Mouse (Mus musculus) midbrain, embryonic 11.5 days (tissue): ENCODE measurements at regions not wholly inside any gene's neighbourhood (a gene's known extent, or its start where the extent isn't known, plus 50 kb on each side); places are given as distances from the start of the nearest gene placed in this dataset.
A peak's percentile ranks its signal among the peaks of the same experiment; 100 is the strongest.

Experiments
- ATAC-seq: fragments of 200-750 bp; cut with Nextera tagmentation; 2 replicates; pipeline ENCODE4 v1.8.0; 2017; ENCODE audit warnings: moderate TSS enrichment, moderate library complexity; ENCODE audit not compliant: low FRiP score
- DNase-seq: peaks from one replicate; pipeline ENCODE4 v3.0.0; 2015; ENCODE audit warnings: low spot score; ENCODE audit errors: missing footprints
- H3K27ac ChIP-seq: fragments of 300-500 bp; sonication (generic); 2 replicates; pipeline ENCODE4 v1.5.1; 2014; ENCODE audit warnings: low read depth, low read length
- H3K27me3 ChIP-seq: fragments of 300-500 bp; sonication (generic); 2 replicates; pipeline ENCODE4 v1.6.1; 2014; ENCODE audit warnings: mild to moderate bottlenecking, low read length, moderate library complexity, mixed read lengths; ENCODE audit not compliant: control insufficient read depth, insufficient read depth
- H3K36me3 ChIP-seq: fragments of 300-500 bp; sonication (generic); 2 replicates; pipeline ENCODE4 v1.6.1; 2014; ENCODE audit warnings: mild to moderate bottlenecking, low read length, moderate library complexity, mixed read lengths; ENCODE audit not compliant: control insufficient read depth, insufficient read depth
- H3K4me1 ChIP-seq: fragments of 300-500 bp; sonication (generic); 2 replicates; pipeline ENCODE4 v1.6.1; 2014; ENCODE audit warnings: low read length; ENCODE audit not compliant: control insufficient read depth, insufficient read depth
- H3K4me2 ChIP-seq: fragments of 300-500 bp; sonication (generic); 2 replicates; pipeline ENCODE4 v1.6.1; 2014; ENCODE audit warnings: mild to moderate bottlenecking, moderate library complexity
- H3K4me3 ChIP-seq: fragments of 300-500 bp; sonication (generic); 2 replicates; pipeline ENCODE4 v1.5.1; 2014; ENCODE audit warnings: low read depth, low read length
- H3K9ac ChIP-seq: fragments of 300-500 bp; sonication (generic); 2 replicates; pipeline ENCODE4 v1.6.1; 2014; ENCODE audit warnings: low read length
- H3K9me3 ChIP-seq: fragments of 300-500 bp; sonication (generic); 2 replicates; pipeline ENCODE4 v1.6.1; 2016; ENCODE audit warnings: low read length; ENCODE audit not compliant: control insufficient read depth
- WGBS: fragments of 180-500 bp; shearing (Covaris S2); extraction: QIAGEN DNeasy Blood & Tissue Kit; methylation state at CpG from one replicate; pipeline ENCODE4 v1.1.7; 2014; 5-methylcytosine and 5-hydroxymethylcytosine counted together

DNA sequence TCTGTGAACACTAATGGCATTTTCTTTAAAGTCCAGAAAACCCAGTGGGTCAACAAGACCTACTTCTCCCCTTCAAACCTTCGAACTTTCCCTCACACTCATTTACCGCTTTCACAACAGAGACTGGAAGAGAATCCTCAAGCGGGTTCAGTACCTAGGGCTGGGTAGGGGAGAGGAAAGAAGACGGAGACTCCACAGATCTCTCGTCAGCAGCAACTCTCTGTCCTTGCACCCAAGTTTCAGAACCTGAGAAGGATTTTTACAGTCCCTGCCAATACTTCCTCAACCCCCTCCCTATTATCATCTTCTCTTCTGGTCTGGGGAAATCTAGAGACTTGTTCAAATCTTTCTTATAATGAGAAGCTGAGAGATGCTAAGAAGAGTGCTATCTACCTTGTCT, 331.9 kb downstream of the Tns1 start:
- Histone ChIP-seq H3K9me3 (no peaks in the 10 kb centered on the region), H3K4me3 (no peak overlapping the region), H3K36me3 (no peaks in the 10 kb centered on the region), H3K27me3 (no peaks in the 10 kb centered on the region), H3K4me2 (no peak overlapping the region), H3K4me1 (peaks cover 5% of the 10 kb centered on the region; the same call in 1 of the 2 replicates), H3K27ac (no peak overlapping the region), H3K9ac (no peak overlapping the region)
- 94% methylated on average over 5 of the region's 5 CpGs for WGBS
- DNase-seq: peak; percentile 66
- no peak for ATAC-seq

GRCm38 (mm10) chr1:73787666-73788065, 336.6 kb downstream of the Tns1 start:
- Histone ChIP-seq H3K4me3 (no peak overlapping the region), H3K36me3 (no peaks in the 10 kb centered on the region), H3K4me2 (no peak overlapping the region), H3K4me1 (peaks cover 5% of the 10 kb centered on the region; the same call in 1 of the 2 replicates), H3K27ac (no peak overlapping the region; the same call in 1 of the 2 replicates), H3K27me3 (no peaks in the 10 kb centered on the region), H3K9ac (no peak overlapping the region), H3K9me3 (no peaks in the 10 kb centered on the region)
- DNase-seq (no peak), ATAC-seq (no peak)
- WGBS: 32% methylated on average over 2 of the region's 2 CpGs

GRCm38 (mm10) chr1:73787224-73787623, 337.0 kb downstream of the Tns1 start:
- Histone ChIP-seq H3K4me3 (no peak overlapping the region), H3K9me3 (no peaks in the 10 kb centered on the region), H3K36me3 (no peaks in the 10 kb centered on the region), H3K27me3 (no peaks in the 10 kb centered on the region), H3K27ac (no peak overlapping the region; the same call in 1 of the 2 replicates), H3K9ac (no peak overlapping the region), H3K4me1 (peaks cover 5% of the 10 kb centered on the region; the same call in 1 of the 2 replicates), H3K4me2 (no peak overlapping the region)
- 72% methylated on average over 7 of the region's 7 CpGs for WGBS
- ATAC-seq (no peak), DNase-seq (peak; percentile 81)

DNA sequence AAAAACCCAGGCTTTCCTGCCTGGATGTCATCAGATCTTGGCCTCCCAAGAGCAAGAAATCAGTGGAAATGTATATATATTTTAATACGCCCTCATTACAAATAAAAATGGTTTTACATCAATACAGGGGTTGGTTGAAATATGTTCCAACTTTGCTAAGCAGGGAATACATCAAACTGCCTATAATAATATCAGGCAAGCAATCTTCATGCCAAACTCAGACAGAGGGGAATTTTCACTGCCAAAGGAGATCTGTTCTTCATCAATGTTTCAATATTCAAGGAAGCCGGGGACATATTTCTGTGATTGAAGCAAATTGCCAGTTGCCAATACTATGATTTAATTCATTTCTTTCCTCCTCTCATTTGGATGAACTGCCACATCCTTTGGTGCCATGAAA, 340.9 kb downstream of the Tns1 start:
- H3K4me3 ChIP-seq: no peak overlapping the region
- H3K9ac ChIP-seq: no peak overlapping the region
- DNase-seq (peak; percentile 26), ATAC-seq (no peak)
- H3K9me3 ChIP-seq: no peaks in the 10 kb centered on the region
- H3K27ac ChIP-seq: no peak overlapping the region
- no peaks in the 10 kb centered on the region for H3K27me3 ChIP-seq
- H3K36me3 ChIP-seq: no peaks in the 10 kb centered on the region
- WGBS: 92% methylated on average over 2 of the region's 2 CpGs
- peaks cover 5% of the 10 kb centered on the region; the same call in 1 of the 2 replicates for H3K4me1 ChIP-seq
- no peak overlapping the region for H3K4me2 ChIP-seq

- DNase-seq (peak; percentile 84), ATAC-seq (no peak)
- Histone ChIP-seq H3K36me3 (no peaks in the 10 kb centered on the region), H3K27ac (no peak overlapping the region), H3K4me2 (no peak overlapping the region), H3K9ac (no peak overlapping the region), H3K4me1 (peaks cover 5% of the 10 kb centered on the region; the same call in 1 of the 2 replicates), H3K9me3 (no peaks in the 10 kb centered on the region), H3K27me3 (no peaks in the 10 kb centered on the region), H3K4me3 (no peak overlapping the region)
- 92% methylated on average over 2 of the region's 2 CpGs for WGBS
Measured at GRCm38 (mm10) chr1:73782871-73783270, 341.4 kb downstream of the Tns1 start.

GRCm38 (mm10) chr1:73771773-73772172, 352.5 kb downstream of the Tns1 start:
- 75% methylated on average over 5 of the region's 5 CpGs for WGBS
- H3K4me3 ChIP-seq: no peak overlapping the region
- H3K9me3 ChIP-seq: no peaks in the 10 kb centered on the region
- no peaks in the 10 kb centered on the region for H3K36me3 ChIP-seq
- no peak overlapping the region for H3K9ac ChIP-seq
- H3K27ac ChIP-seq: no peak overlapping the region
- H3K4me2 ChIP-seq: no peak overlapping the region
- DNase-seq (no peak), ATAC-seq (no peak)
- no peaks in the 10 kb centered on the region for H3K4me1 ChIP-seq
- no peaks in the 10 kb centered on the region for H3K27me3 ChIP-seq

- ATAC-seq (no peak), DNase-seq (no peak)
- WGBS: 87% methylated on average over 5 of the region's 5 CpGs
Measured at GRCm38 (mm10) chr1:73770631-73771030, 353.6 kb downstream of the Tns1 start.

GRCm38 (mm10) chr1:73764611-73765333, 359.5 kb downstream of the Tns1 start:
- Histone ChIP-seq H3K4me3 (no peak overlapping the region), H3K27me3 (no peaks in the 10 kb centered on the region), H3K9me3 (no peaks in the 10 kb centered on the region), H3K36me3 (no peaks in the 10 kb centered on the region), H3K27ac (no peak overlapping the region), H3K4me2 (no peak overlapping the region), H3K9ac (no peak overlapping the region), H3K4me1 (no peaks in the 10 kb centered on the region)
- DNase-seq: no peak
- WGBS: 59% methylated on average over 5 of the region's 5 CpGs
- ATAC-seq: no peak

More at GRCm38 (mm10) chr1:73770631-73771030, 353.6 kb downstream of the Tns1 start:
- Histone ChIP-seq H3K27me3 (no peaks in the 10 kb centered on the region), H3K27ac (no peak overlapping the region), H3K4me2 (no peak overlapping the region), H3K9ac (no peak overlapping the region), H3K4me3 (no peak overlapping the region), H3K9me3 (no peaks in the 10 kb centered on the region), H3K4me1 (no peaks in the 10 kb centered on the region), H3K36me3 (no peaks in the 10 kb centered on the region)

GRCm38 (mm10) chr1:73758110-73759061, 365.9 kb downstream of the Tns1 start:
- H3K9ac ChIP-seq: no peak overlapping the region
- peak; percentile 88 for ATAC-seq
- no peaks in the 10 kb centered on the region for H3K27me3 ChIP-seq
- peak; percentile 89 for DNase-seq
- 34% methylated on average over 11 of the region's 11 CpGs for WGBS
- H3K4me1 ChIP-seq: peaks cover 14% of the 10 kb centered on the region
- no peaks in the 10 kb centered on the region for H3K9me3 ChIP-seq
- peak overlapping the region; percentile 45; the same call in 1 of the 2 replicates for H3K27ac ChIP-seq
- no peak overlapping the region for H3K4me2 ChIP-seq
- no peaks in the 10 kb centered on the region for H3K36me3 ChIP-seq
- H3K4me3 ChIP-seq: no peak overlapping the region
